Mouse (Mus musculus): ENCODE measurements around the gene Akr1a1. TPM values are rescaled to one million over a fixed set of nuclear protein-coding genes. Genes with fewer than 3 reads are reported as not detected.
"Not testable (repeated sequence)": the region's sequence is repeated elsewhere in the genome, so short reads cannot be mapped to it uniquely, and the experiment has no call there.

Akr1a1 gene
- polyA plus RNA-seq (2017; shearing (Covaris generic)), result 100 to 1,000 TPM; 296 to 324 TPM

DNA sequence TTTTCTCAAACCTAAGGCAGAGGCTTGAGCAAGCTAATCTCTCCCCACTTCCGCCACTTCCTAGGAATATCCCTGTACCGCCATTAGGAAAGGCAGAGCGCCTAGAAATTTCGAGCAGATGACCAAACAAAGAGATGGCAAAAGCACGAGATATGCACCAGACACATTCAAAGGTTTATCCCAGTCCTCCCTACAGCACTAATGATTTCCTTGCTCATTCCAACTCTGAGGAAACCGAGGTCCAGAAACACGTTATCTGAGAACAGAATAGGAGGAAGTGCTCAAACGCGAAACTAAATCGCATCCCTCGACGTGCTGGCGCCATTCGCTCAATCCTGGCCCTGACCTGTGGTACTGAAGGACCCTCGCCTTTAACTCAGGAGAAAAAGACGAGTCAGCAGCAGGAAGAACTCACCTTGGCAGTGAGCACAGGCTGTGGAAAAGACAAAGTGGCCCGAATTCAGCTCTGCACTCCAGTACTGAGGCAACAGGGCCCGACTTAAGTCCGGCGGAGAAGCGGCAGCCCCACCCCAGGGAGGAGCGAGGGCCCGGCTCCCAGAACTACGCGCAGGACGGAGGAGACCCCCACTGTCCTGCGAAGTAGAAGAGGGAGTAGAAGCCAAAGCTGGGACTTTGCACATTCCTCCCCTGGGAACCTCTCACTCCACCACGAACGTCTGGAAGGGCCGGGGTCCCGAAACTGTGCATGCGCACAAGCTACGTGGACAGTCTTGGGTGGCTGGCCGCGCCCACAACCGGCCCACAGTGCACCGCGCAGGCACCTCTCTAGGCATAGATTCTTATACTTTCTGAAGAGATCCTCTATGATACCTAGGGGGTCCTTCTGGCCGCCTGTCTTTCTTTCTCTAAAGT, at the start of gene Akr1a1:
Akr1a1 (minus strand) TSS at position 757 of the 873 bp plus-strand sequence.
- peak; percentile 92 for ATAC-seq

DNA sequence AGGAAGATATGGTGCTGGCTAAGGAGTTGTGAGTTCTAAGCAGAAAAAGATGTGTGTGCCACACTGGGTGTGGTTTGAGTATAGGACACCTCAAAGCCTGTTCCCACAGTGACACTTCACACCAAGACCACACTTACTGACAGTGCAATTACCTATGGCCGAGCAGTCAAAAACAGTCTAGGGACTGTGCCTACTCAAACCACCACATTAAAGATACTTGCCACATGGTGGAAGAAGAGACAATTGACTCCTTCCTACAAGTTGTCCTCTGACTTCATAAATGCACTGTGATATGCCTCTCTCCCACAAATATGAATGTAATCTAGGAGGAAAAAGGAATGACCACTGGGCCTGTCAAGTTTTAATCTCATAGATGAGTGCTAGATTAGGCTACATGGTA, 49.5 kb upstream of the Akr1a1 start:
- ATAC-seq, result no peak

DNA sequence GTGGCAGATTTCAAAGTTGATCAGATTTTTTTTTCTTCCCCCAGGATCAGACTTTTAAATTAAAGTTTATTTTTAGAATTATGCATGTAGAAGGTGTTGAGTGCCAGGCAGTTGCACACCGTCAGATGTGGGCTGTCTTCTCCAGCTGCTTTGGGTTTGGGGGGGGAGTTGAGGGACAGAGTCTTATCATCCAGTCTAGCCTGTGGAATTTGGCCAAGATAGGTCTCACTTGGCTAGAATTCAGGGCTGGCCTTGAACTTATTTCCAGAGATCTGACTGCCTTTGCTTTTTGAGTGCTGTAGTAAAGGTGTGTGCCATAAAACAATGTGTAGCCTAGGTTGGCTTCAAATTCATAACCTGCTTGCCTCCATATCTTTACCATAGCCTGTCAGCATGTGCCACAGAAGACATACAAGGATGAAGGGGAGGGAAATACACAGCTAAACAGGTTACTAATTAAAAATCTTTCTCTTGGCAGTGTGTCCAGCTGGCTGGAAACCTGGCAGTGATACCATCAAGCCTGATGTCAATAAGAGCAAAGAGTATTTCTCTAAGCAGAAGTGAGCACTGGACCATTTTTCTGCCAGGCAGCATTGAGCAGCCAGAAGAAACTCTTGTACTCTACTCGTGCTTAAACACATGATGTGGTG, 47.3 kb upstream of the Akr1a1 start:
- no peak for ATAC-seq

DNA sequence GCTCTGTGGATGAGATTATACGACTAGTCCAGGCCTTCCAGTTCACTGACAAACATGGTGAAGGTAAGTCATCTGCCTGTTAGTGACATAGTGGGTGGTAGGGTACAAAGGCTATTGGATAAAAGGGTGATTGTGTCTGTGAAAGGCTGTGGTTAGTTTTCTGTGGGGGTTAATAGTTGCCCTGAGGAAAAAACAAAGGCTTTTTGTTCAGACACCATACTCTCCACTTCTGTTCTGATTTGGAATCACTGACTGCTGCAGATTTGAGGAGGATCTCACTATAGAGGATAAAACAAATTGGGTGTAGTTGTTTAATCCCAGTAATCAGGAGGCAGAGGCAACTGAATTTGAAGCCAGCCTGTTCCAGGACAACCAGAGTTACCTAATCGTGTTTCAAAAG, 42.3 kb upstream of the Akr1a1 start:
- no peak for ATAC-seq

DNA sequence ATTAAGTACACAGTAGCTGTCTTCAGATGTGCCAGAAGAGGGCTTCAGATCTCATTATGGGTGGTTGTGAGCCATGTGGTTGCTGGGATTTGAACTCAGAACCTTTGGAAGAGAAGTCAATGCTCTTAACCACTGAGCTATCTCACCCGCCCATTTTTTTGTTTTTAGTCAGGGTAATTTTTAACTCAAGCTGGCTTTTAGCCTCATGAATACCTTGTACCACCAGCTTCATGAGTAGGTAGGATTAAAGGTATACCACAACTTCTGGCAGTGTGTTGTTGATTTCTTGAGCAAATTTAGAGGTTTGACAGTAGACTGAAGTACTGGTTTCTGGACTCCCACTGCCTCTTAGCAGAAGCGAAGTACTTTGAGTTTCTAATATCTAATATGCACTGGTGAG, 40.7 kb upstream of the Akr1a1 start:
- ATAC-seq, result no peak

DNA sequence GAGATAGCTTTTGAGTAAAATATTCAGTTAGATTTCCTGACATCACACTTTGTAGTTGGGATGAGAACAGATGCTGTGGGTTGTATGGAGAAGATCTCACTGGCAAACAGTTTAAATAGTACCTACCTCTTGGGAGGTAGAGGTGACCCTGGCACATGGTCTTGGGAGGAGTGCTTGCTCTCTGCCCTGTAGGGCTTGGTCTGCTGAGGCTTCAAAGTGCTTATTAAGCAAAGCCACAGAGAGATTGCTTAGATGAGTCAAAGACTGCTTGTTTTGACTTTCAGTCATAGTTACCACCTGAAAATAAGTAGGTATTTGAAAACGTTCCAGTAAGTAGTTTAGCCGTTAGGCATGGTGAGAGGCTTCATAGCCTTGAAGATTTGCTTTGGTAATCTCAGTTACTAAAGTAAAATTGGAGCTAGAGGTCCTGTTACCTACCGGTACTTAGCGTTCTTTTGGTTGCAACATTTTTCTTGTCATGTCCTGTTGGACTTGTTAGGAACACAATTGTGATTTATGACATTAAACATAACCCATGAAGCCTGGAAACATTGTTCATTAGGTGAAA, 37.9 kb upstream of the Akr1a1 start:
- no peak for ATAC-seq

DNA sequence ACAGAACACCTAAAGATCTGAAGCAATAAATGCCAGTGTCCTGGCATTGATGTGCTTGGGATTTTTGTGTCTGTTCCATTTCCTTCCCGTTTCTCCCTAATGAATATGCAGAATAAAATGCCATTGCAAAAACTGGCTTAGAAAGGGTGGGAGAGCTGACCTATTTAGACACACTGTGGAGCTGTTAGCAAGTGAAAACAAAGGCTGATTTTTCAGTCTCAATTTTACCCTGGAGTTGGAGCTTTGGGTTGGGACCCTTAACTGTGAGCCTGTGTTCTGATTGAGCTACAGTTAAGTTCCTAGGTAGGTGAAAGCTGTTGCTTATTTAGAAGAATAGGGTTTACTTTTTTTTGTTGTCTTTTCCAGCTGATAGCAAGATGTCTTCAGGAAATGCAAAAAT, 35.6 kb upstream of the Akr1a1 start:
- no peak for ATAC-seq

DNA sequence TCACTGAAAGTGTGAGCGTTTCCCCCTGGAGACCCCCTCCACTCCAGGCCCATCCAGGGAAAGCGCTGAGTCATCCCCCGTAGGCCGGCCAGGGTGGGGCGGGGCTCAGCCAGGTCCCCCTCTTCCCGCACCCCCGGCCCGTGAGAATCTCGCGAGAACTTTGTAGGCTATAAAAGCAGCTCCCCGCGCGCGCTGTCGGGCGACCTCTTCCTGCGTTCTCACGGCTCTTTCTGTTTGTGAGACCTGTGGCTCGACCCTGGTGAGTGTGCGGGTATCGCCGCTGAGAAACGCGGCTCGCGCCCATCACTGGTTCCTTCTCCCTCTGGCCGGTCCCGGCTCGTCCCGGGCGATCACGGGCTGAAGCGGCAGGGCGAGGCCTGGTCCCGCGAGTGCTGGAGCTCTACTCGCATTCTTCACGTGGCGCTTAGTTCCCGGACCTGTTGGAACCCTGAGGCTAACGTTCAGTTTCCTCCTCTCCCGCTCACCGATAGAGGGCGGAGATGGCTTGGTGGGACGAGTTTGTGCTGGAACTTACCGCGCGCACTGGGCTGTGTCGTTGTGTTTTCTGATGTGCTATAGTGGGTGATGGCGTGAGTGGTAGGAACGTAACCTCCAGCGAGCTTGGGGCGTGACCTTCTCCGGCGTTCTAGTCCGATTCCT, 34.1 kb upstream of the Akr1a1 start, which contains the start of gene Prdx1:
Prdx1 (plus strand) TSS at position 143 of the 660 bp plus-strand sequence.
- ATAC-seq, result peak; percentile 88

DNA sequence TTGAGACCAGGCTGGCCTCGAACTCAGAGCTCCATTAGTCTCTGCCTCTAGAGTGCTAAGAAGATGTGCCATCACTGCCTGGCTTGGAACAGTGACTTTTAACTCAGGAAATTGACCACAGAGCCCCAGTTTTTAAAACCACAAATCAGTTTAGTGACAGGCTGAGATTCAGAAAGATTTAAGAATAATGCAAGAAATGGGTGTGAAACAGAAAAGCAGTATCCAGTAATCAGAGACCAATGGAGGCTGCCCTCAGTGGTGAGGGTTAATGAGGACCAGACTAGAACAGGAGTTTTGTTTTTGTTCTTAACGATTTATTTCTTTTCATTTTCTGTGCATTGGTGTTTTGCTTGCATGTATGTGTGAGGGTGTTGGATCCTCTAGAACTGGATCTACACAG, 33.2 kb upstream of the Akr1a1 start:
- ATAC-seq, result no peak

DNA sequence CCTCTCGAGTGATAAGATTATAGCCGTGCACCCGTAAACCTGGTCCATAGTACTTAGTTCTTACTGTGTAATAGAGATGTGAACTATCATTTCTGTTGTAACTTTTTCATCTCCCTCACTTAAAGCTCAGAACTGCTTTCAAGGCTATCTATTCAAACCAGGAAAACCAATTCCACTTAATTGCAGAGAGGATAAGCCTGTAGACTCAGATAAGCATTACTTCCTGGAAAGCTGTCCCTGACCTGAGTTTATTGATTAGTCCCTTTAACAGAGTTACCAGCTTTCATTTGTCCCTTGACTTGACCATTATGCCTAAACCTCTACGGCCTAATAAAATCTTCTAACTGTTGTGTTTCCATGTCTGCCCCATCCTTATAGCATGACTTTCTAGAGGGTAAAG, 32.5 kb upstream of the Akr1a1 start:
- no peak for ATAC-seq

DNA sequence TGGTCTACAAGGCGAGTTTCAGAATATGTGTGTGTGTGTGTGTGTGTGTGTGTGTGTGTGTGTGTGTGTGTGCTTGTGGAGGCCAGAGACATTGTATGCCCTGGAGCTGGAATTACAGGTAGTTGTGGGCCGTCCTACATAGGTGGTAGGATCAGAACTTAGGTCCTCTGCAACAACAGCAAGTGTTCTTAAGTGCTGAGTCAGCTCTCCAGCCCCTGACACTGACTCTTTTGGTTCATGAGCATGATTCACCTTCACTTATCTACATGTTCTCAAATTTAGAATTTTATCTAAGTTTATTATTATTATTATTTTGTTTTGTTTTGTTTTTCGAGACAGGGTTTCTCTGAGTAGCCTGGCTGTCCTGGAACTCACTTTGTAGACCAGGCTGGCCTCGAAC, 29.0 kb upstream of the Akr1a1 start:
- ATAC-seq, result not testable (repeated sequence)

DNA sequence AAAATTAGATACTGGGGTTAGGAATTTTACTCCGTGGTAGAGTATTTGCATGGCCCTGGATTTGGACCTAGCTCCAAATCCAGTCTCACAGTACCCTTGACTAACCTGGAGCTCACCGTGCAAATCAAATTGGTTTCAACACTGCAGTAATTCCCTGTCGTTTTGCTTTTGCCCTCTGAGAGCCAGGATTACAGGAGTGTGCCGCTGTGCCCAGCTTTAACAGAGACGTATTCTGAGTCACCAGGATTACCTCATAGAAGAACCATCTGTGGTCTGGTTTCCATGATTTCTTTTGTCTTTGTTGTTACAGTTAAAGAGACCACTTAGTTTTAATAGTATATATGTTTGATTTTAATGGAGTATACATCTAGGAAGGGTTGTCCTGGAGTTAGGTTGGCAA, 27.7 kb upstream of the Akr1a1 start:
- no peak for ATAC-seq

DNA sequence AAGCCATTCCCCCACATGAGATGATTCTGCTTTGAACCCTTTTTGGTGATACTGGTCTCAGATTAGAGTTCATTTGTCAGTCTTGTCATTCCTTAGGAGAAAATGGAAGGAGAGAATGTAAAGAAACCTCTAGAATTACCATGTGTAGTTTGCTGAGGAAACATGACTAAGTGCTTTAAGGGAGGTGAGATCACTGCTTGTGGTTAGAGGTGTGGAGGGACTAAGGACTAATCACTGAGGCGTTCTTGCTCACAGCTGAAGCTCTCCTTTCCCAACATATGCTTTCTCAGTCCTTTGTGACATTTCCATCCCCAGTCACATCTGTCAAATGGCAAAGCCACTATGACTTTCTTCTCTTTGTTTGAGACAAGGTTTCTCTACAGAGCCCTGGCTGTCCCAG, 26.3 kb upstream of the Akr1a1 start:
- no peak for ATAC-seq

DNA sequence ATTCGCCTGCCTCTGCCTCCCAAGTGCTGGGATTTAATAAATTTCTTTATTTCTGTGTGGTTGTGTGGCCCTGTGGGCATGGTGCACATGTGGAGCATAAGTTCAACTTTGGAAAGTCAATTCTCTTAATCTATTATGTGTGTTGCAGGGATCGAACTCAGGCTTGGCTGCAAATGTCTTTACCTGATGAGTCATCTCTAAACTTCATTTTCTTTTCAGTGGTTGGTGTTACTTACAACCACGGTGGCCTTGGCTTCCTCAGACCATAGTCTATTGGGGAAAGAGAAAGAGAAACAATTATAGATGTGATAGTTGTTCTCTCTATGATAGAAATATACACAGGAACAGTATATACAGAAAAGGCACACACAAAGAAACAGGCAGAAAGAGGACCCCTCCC, 24.5 kb upstream of the Akr1a1 start:
- peak; percentile 26 for ATAC-seq

DNA sequence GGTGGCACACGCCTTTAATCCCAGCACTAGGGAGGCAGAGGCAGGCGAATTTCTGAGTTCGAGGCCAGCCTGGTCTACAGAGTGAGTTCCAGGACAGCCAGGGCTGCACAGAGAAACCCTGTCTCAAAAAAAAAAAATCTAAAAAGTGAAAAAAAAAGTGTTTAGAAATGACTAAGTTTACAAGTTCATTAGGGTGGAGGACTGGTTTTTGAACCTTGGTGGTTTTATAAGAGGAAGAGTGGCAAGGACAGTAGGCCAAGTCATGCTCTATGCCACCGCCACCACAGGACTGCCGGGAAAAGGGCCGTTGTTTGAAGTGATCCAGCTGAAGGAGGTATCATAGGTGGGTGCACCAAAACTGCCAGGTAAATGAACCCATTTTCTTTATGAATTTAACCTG, 23.3 kb upstream of the Akr1a1 start:
- not testable (repeated sequence) for ATAC-seq

DNA sequence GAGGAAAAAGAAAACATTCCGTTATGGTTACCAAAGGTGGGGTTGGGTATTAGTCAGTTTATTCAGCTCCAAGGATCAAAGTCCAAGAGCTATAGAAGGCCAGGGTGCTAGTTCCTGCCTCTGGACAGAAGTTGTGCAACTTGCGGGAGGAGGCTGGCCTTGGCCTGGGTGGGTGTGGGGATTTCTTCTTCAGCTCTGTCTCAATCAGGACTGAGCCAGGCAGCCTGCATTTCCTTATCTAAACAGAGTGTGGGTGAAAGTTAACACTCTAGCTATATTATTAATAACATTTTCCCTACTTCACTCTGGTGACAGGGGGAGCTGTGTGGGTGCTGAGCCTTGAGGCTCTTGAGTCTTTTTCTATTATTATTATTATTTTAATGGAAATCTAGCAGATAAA, 21.3 kb upstream of the Akr1a1 start:
- ATAC-seq, result no peak

DNA sequence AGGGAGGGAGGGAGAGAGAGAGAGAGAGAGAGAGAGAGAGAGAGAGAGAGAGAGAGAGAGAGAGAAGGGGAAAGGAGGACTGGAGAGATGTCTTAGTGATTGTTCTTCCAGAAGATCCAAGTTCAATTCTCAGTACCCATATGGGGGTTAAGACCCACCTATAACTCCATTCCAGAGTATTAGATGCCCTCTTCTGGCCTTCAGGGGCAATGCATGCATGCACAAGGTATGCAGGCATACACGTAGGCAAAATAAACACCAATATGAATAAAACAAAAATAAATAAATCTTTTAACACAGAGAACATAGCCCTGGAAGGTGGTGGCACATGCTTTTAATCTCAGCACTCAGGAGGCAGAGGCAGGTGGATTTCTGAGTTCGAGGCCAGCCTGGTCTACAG, 17.8 kb upstream of the Akr1a1 start:
- ATAC-seq, result no peak

DNA sequence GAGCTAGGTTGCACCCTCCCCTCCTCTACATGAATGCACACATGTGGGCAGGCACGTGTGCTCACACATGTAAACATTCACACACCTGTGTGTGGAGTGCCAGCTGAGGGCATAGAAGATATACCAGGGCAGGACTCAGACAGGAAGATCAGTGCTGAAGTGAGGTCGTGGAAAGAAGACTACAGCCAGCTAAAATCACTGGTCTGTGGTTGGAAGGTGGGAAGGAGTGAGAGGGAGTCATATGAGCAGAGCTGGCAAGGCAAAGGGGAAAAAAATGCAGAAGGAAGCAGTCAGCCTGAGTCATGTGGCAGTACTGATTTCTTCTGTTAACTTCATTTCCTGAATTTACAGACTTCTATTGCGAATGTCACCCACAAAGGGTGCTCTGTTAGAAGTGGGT, 16.7 kb upstream of the Akr1a1 start:
- no peak for ATAC-seq

DNA sequence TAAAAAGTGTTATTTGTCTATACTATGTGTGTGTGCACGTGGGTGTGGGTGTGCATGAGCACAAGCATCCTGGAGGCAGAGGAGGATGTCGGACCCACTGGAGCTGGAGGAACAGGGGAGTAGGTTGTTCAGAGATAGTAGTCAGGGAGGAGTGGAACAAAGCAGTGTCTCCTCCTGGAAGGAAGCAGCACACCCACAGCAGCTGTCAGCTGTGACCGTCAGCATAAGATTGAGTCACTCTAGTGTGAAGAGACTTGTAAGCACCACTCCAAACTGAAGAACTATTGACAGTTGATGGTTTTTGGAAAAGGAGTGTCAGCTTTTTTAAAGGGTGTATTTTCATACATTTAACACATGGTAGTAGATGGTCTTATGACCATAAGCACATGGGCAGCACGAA, 15.1 kb upstream of the Akr1a1 start:
- no peak for ATAC-seq

DNA sequence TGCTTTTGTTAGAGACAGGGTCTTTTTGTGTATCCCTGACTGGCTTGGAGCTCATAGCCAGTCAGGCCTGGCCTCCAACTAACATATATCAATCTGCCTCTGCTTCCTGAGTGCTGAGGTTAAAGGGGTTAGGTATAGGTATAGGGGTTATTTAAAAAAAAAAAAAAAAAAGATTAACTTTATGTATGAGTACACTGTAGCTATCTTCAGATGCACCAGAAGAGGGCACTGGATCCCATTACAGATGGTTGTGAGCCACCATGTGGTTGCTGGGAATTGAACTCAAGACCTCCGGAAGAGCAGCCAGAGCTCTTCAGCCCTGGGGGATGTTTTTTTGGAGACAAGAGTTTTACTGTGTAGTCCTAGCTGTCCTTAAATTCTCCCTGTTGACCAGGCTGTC, 10.5 kb upstream of the Akr1a1 start:
- ATAC-seq, result no peak

DNA sequence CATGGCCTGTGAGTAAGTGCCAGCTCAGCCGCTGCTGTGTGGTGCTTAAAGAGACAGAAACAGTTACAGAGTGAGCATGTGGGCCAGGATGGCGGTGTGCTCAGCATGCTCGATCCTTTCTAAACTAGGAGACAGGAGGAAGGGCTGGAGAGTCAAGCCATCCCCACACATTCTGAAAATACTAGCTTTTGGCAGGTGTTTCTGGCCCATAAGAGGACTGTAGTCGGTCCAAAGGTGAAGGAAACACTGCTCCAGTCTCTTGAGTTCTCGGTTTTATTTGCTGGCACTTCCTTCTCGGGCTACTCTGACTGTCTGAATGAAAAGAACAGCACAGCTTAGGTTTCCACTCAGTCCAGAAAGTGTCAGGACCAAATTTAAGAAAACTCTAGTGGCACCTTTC, 9.3 kb upstream of the Akr1a1 start:
- ATAC-seq, result no peak

DNA sequence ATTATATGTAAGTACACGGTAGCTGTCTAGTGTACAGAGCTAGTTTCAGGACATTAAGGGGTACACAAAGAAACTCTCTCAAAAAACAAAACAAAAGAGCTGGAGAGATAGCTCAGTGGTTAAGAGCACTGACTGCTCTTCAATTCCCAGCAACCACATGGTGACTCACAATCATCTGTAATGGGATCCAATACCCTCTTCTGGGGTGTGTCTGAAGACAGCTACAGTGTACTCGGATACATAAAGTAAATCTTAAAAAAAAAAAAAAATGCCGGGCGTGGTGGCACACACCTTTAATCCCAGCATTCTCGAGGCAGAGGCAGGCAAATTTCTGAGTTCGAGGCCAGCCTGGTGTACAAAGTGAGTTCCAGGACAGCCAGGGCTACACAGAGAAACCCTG, 8.4 kb upstream of the Akr1a1 start:
- ATAC-seq, result not testable (repeated sequence)

DNA sequence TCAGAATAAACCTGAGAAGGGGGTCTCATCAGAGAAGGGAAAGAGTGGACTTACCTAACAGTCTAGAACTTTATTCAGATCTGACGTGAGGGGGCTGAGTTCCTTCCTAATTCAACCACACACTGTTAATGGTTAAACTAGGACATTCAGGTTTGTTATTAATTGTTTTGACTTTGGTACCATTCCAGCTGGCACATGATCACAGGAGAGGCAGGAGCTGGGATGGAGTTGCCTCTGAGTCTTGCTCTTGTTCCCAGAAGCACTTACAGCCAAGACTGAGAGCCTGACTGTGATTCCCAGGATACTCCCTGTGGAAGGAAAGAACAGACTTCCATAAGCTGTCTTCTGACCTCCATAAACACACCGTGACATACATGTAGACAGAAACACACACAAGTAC, 8.0 kb upstream of the Akr1a1 start:
- no peak for ATAC-seq

Data from CD4-positive, CD25-positive, alpha-beta regulatory T cell, adult 4 months (primary cell).